ENCODE assay signal across 25 mouse cellular contexts in genomic region chr4:108825677-108826076, GRCm38 (mm10). TPM values are rescaled to one million over a fixed set of nuclear protein-coding genes. Genes with fewer than 3 reads are reported as not detected.
"Had no signal": no experiment of that assay in that cellular context is flagged by ENCODE, and none has a peak within 500 bp of the region (broad histone marks: within the 10 kb centered on the region; RNA-seq: fewer than 3 reads in every experiment).

No protein-coding gene starts in this region.

- H3K4me2 ChIP-seq: heart, embryonic 11.5 days; heart, embryonic 13.5 days; heart, embryonic 15.5 days; hindbrain, embryonic 13.5 days; hindbrain, embryonic 15.5 days; intestine, embryonic 15.5 days; limb, embryonic 12.5 days had no signal

- H3K4me3 ChIP-seq: heart, adult 2 months; heart, embryonic 13.5 days; heart, embryonic 15.5 days; hindbrain, embryonic 13.5 days; hindbrain, embryonic 15.5 days; intestine, embryonic 15.5 days; layer of hippocampus, adult 2 months; left cerebral cortex, adult 2 months; limb, embryonic 10.5 days; limb, embryonic 12.5 days had no signal

- H3K27ac ChIP-seq: heart, adult 2 months; heart, embryonic 13.5 days; heart, embryonic 15.5 days; hindbrain, embryonic 13.5 days; hindbrain, embryonic 15.5 days; hindbrain, postnatal 0 days; intestine, embryonic 15.5 days; layer of hippocampus, adult 2 months; left cerebral cortex, adult 2 months; limb, embryonic 10.5 days; limb, embryonic 12.5 days had no signal

- H3K27me3 ChIP-seq: heart, embryonic 13.5 days; heart, embryonic 15.5 days; hindbrain, embryonic 13.5 days; hindbrain, embryonic 15.5 days; intestine, embryonic 15.5 days; limb, embryonic 12.5 days had no signal

- H3K9me3 ChIP-seq: heart, embryonic 13.5 days; heart, embryonic 15.5 days; hindbrain, embryonic 13.5 days; hindbrain, embryonic 15.5 days; intestine, embryonic 15.5 days; limb, embryonic 10.5 days; limb, embryonic 12.5 days had no signal

- DNase-seq: gastrocnemius, postnatal 14 days; gastrocnemius, postnatal 36 days; heart, adult 2 months; heart, postnatal 14 days; heart, postnatal 36 days; kidney, adult 18-20 months; kidney, adult 8-10 months; kidney, postnatal 10 days; kidney, postnatal 25 days; kidney, postnatal 4 days had no signal

- H3K9ac ChIP-seq: heart, embryonic 13.5 days; heart, embryonic 15.5 days; hindbrain, embryonic 13.5 days; hindbrain, embryonic 15.5 days; intestine, embryonic 15.5 days; limb, embryonic 12.5 days had no signal

- ATAC-seq: hindbrain, postnatal 0 days; inflammation-experienced regulatory T-cells, adult 6 months; intestine, embryonic 15.5 days; intestine, postnatal 0 days had no signal

- H3K4me1 ChIP-seq: heart, embryonic 15.5 days; intestine, embryonic 15.5 days; limb, embryonic 10.5 days; limb, embryonic 12.5 days had no signal

RNA-seq across cellular contexts. Expression of gene A730015C16Rik, which starts 22.7 kb away (rescaled TPM):
- total RNA-seq: gastrocnemius, adult 18-20 months; gastrocnemius, postnatal 36 days; heart, adult 2 months; heart, postnatal 14 days; heart, postnatal 36 days; layer of hippocampus, adult 2 months; left cerebral cortex, adult 2 months had no signal
- polyA plus RNA-seq: gonadal fat pad, adult 2 months; heart, adult 2 months had no signal
